Mouse (Mus musculus) testis, adult 2 months (tissue): ENCODE data around the gene Heatr5a.

Experiments
- CTCF ChIP-seq: fragments of 200-500 bp; IDR thresholded peaks from 2 replicates; pipeline ENCODE4 v1.5.1; 2012; ENCODE audit warnings: low read depth, mild to moderate bottlenecking, inconsistent platforms, low read length, moderate library complexity; ENCODE audit not compliant: control insufficient read depth, insufficient read depth, insufficient replicate concordance
- POLR2A ChIP-seq: fragments of 200-500 bp; IDR thresholded peaks from 2 replicates; pipeline ENCODE4 v1.6.1; 2012; ENCODE audit warnings: low read depth, mild to moderate bottlenecking, inconsistent platforms, low read length, moderate library complexity; ENCODE audit not compliant: control insufficient read depth

DNA sequence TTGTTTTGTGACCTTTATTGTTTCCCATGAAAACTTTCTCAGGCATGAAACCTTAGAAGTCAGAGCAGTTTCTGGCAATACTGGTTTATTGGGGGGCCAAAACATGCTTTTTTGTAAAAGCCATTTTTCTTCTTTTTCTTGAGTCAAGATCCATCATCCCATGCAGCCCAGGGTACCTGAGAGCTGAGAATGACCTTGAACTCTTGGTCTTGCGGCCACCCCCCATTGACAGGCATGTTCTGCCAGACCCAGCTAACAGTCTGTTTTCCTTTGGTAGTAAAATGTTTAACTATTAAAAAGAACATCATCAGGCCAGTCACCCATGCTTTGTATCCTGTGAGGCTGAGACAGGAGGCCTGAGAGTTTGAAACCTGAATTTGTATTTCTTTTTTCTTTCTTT lies 125.9 kb downstream of the Heatr5a start:
- TF ChIP-seq POLR2A = no peak
- no peak for TF ChIP-seq CTCF
